Mouse (Mus musculus) adrenal gland, postnatal 36 days (tissue): ENCODE results near the gene Cog8. TPM values are rescaled to one million over a fixed set of nuclear protein-coding genes. Genes with fewer than 3 reads are reported as not detected.

Experiments used
- DNase-seq, 2 experiments: peaks; one replicate each; pipeline ENCODE4 v3.0.0; 2021; ENCODE audit warnings: mixed read lengths in 1 of 2
- long read RNA-seq, 2 experiments: library from polyadenylated mRNA; stranded (forward); transcript quantifications; one replicate each; pipeline ENCODE4 v2.0.0; 2021; ENCODE audit warnings: borderline sequencing depth in 2 of 2
- total RNA-seq, 2 experiments: library from RNA; stranded (reverse); gene quantifications; 2 replicates each; pipeline ENCODE4 v1.2.3; 2021

Cog8 gene
- 10 to 100 TPM; 29.3 to 40.6 TPM for total RNA-seq
- long read RNA-seq, experiment 1, full-length matches to known transcripts, result 56 of 83 reads
- long read RNA-seq, experiment 1, partial matches to known transcripts, result 6 of 83 reads
- long read RNA-seq, experiment 1, other reads (novel, unspliced or antisense), result 21 of 83 reads
- long read RNA-seq, experiment 2, full-length matches to known transcripts, result 23 of 31 reads
- long read RNA-seq, experiment 2, partial matches to known transcripts, result 5 of 31 reads
- long read RNA-seq, experiment 2, other reads (novel, unspliced or antisense), result 3 of 31 reads

- DNase-seq, result peak; percentile 97
Measured at GRCm38 (mm10) chr8:107056076-107056972, at the start of gene Cog8, which contains the start of gene Nip7. Gene Cog8, minus strand, starts transcription at chr8:107056689. Gene Nip7, plus strand, starts transcription at chr8:107056877.

GRCm38 (mm10) chr8:107104547-107104946, 48.1 kb upstream of the Cog8 start:
- peak; percentile 86 to 88 for DNase-seq

- DNase-seq, result no peak
Measured at GRCm38 (mm10) chr8:107100635-107101034, 44.1 kb upstream of the Cog8 start.

GRCm38 (mm10) chr8:107096366-107097036, 40.0 kb upstream of the Cog8 start, which contains the start of gene Terf2:
Gene Terf2, minus strand, starts transcription at chr8:107096547.
- DNase-seq, result peak; percentile 96

- DNase-seq, result no peak
Measured at GRCm38 (mm10) chr8:107095717-107096365, 39.4 kb upstream of the Cog8 start.

GRCm38 (mm10) chr8:107090531-107090930, 34.0 kb upstream of the Cog8 start:
- DNase-seq, result no peak

- DNase-seq, result no peak
Measured at GRCm38 (mm10) chr8:107088526-107089063, 32.1 kb upstream of the Cog8 start.

GRCm38 (mm10) chr8:107086018-107086417, 29.5 kb upstream of the Cog8 start:
- DNase-seq, result no peak

- peak in 1 of 2 experiments; percentile 16 for DNase-seq
Measured at GRCm38 (mm10) chr8:107085358-107085757, 28.9 kb upstream of the Cog8 start.

GRCm38 (mm10) chr8:107076239-107076888, 19.9 kb upstream of the Cog8 start:
- DNase-seq, result peak; percentile 56 to 66

- DNase-seq, result no peak
Measured at GRCm38 (mm10) chr8:107074128-107074527, 17.6 kb upstream of the Cog8 start.

GRCm38 (mm10) chr8:107073706-107074105, 17.2 kb upstream of the Cog8 start:
- no peak for DNase-seq

GRCm38 (mm10) chr8:107065511-107066496, 9.3 kb upstream of the Cog8 start, which contains the start of gene Tmed6:
Gene Tmed6, minus strand, starts transcription at chr8:107065644.
- peak; percentile 45 to 46 for DNase-seq

GRCm38 (mm10) chr8:107062613-107063012, 6.1 kb upstream of the Cog8 start:
- DNase-seq, result no peak

GRCm38 (mm10) chr8:107056973-107057369, 482 bp upstream of the Cog8 start:
- DNase-seq, result no peak

GRCm38 (mm10) chr8:107052046-107052445, 4.4 kb downstream of the Cog8 start:
- DNase-seq, result peak; percentile 47 to 68

- no peak for DNase-seq
Measured at GRCm38 (mm10) chr8:107049480-107049879, 7.0 kb downstream of the Cog8 start.

- DNase-seq, result peak; percentile 91
Measured at GRCm38 (mm10) chr8:107048061-107048941, 8.2 kb downstream of the Cog8 start, which contains the start of gene Pdf. Gene Pdf, minus strand, starts transcription at chr8:107048614.

- DNase-seq, result no peak
Measured at GRCm38 (mm10) chr8:107046976-107047375, 9.5 kb downstream of the Cog8 start.
